Mouse (Mus musculus): ENCODE data around the gene Daam1. TPM values are rescaled to one million over a fixed set of nuclear protein-coding genes. Genes with fewer than 3 reads are reported as not detected.

Gene Daam1
- polyA plus RNA-seq, 1 experiment from 2014 or later: 5.0 TPM

DNA sequence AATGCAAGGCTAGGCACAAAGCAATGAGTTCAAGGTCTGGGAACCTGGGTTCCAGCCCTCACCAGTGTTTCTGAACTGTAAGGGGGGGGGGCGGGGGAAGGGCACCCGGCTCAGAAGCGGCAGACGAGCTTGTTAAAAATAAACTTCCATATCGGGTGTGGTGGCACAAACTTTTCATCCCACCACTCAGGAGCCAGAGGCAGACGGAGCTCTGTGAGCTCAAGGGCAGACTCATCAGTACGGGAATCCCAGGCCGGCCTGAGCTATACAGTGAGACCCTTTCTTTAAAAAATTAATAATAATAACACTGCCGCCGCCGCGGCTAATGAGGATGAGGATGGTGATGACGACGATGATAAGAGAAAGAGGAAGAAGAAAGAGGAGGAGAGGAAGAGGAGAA is 18.3 kb upstream of the Daam1 start:
- H3K4me3 ChIP-seq (replicated peaks; ENCODE audit: low read depth, low read length): no peak overlapping the region
- no peak overlapping the region for H3K9ac ChIP-seq (ENCODE audit: low read depth, low read length)
- no peaks in the 10 kb centered on the region for H3K4me1 ChIP-seq (replicated peaks; ENCODE audit: insufficient read depth, low read length)
- no peaks in the 10 kb centered on the region for H3K27me3 ChIP-seq (ENCODE audit: insufficient read depth, low read length)
- DNase-seq (ENCODE audit: low spot score) (no peak), ATAC-seq (replicated peaks; ENCODE audit: low FRiP score, low read depth) (no peak)
- 86% methylated on average over 14 of the region's 14 CpGs for WGBS
- TF ChIP-seq CTCF (IDR thresholded peaks at IDR 0.05; ENCODE audit: low read depth): no peak
- H3K36me3 ChIP-seq (ENCODE audit: insufficient read depth, low read length): no peaks in the 10 kb centered on the region
- H3K4me2 ChIP-seq (ENCODE audit: low read length): no peak overlapping the region
- H3K9me3 ChIP-seq (replicated peaks; ENCODE audit: low read length): no peaks in the 10 kb centered on the region
- H3K27ac ChIP-seq: no peak overlapping the region

DNA sequence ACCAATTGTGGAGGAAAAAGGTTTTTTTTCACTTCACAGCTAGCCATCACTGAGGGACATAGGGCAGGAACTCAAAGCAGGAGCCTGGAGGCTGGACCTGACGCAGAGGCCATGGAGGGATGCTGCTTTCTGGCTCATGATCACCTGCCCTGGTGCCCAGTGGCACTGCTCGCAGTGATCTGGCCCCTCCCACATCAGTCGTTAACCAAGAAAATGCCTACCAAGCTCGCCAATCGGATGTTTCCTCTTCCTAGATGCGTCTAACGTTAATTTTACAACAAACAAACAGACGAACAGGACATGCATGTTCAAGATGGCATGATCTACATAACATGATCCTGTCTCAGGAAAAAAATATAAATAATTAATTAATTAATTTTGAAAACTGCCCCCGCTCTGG is 17.6 kb upstream of the Daam1 start:
- WGBS: 92% methylated on average over 9 of the region's 9 CpGs
- Histone ChIP-seq H3K4me3 (replicated peaks; ENCODE audit: low read depth, low read length) (no peak overlapping the region), H3K36me3 (ENCODE audit: insufficient read depth, low read length) (no peaks in the 10 kb centered on the region), H3K4me2 (ENCODE audit: low read length) (no peak overlapping the region), H3K4me1 (replicated peaks; ENCODE audit: insufficient read depth, low read length) (no peaks in the 10 kb centered on the region), H3K9me3 (replicated peaks; ENCODE audit: low read length) (no peaks in the 10 kb centered on the region), H3K27ac (no peak overlapping the region), H3K27me3 (ENCODE audit: insufficient read depth, low read length) (no peaks in the 10 kb centered on the region), H3K9ac (ENCODE audit: low read depth, low read length) (no peak overlapping the region)
- ATAC-seq (replicated peaks; ENCODE audit: low FRiP score, low read depth): no peak
- DNase-seq (ENCODE audit: low spot score): no peak
- TF ChIP-seq CTCF (IDR thresholded peaks at IDR 0.05; ENCODE audit: low read depth): no peak

DNA sequence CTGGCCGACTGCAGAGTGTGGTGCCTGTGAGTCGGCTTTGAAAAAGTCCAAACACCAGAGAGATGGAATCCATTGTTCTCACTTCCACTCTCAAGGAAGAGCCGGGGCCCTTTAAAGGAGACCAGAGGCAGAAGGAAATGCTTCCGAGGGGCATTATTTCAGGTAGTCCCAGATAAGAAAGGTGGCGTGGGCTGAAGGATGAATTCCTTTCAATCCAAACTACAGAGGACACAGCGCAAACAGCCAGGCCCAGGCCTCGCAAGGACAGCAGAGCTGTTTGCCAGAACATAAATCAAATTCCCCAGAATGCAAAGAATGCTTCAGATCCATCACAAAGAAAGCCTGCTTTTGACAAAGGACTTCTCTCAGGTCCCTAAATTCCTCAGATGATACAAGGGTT is 17.1 kb upstream of the Daam1 start:
- Histone ChIP-seq H3K4me2 (ENCODE audit: low read length) (no peak overlapping the region), H3K9ac (ENCODE audit: low read depth, low read length) (no peak overlapping the region), H3K27ac (no peak overlapping the region), H3K9me3 (replicated peaks; ENCODE audit: low read length) (no peaks in the 10 kb centered on the region), H3K4me3 (replicated peaks; ENCODE audit: low read depth, low read length) (no peak overlapping the region), H3K36me3 (ENCODE audit: insufficient read depth, low read length) (no peaks in the 10 kb centered on the region), H3K4me1 (replicated peaks; ENCODE audit: insufficient read depth, low read length) (no peaks in the 10 kb centered on the region), H3K27me3 (ENCODE audit: insufficient read depth, low read length) (no peaks in the 10 kb centered on the region)
- ATAC-seq (replicated peaks; ENCODE audit: low FRiP score, low read depth): no peak
- DNase-seq (ENCODE audit: low spot score): no peak
- WGBS: 45% methylated on average over 7 of the region's 7 CpGs
- TF ChIP-seq CTCF (IDR thresholded peaks at IDR 0.05; ENCODE audit: low read depth): no peak

DNA sequence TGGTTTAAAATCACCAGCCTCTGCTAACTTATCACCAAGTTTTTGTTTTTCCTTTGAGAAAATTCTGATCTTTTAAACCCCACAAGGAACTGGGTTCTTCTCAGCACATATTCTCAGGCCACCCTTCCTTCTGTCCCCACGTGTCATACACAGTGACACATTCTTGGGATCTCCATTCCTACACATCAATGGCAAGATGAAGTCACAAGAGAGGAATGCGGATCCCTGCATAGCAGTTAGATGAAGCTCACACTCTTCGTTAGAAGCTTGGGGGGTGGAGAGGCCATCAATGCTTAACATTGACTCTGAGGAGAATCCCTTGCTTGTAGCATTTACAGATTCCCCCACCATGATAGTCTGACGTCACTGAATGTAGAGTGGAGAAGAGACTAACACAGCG is 10.8 kb upstream of the Daam1 start:
- DNase-seq (ENCODE audit: low spot score) (no peak), ATAC-seq (replicated peaks; ENCODE audit: low FRiP score, low read depth) (no peak)
- Histone ChIP-seq H3K4me3 (replicated peaks; ENCODE audit: low read depth, low read length) (no peak overlapping the region), H3K27ac (no peak overlapping the region), H3K36me3 (ENCODE audit: insufficient read depth, low read length) (no peaks in the 10 kb centered on the region), H3K9ac (ENCODE audit: low read depth, low read length) (no peak overlapping the region), H3K27me3 (ENCODE audit: insufficient read depth, low read length) (no peaks in the 10 kb centered on the region), H3K4me1 (replicated peaks; ENCODE audit: insufficient read depth, low read length) (no peaks in the 10 kb centered on the region; the same call in 1 of the 2 replicates), H3K9me3 (replicated peaks; ENCODE audit: low read length) (no peaks in the 10 kb centered on the region), H3K4me2 (ENCODE audit: low read length) (no peak overlapping the region)
- TF ChIP-seq CTCF (IDR thresholded peaks at IDR 0.05; ENCODE audit: low read depth): no peak
- WGBS: 82% methylated on average over 5 of the region's 5 CpGs

DNA sequence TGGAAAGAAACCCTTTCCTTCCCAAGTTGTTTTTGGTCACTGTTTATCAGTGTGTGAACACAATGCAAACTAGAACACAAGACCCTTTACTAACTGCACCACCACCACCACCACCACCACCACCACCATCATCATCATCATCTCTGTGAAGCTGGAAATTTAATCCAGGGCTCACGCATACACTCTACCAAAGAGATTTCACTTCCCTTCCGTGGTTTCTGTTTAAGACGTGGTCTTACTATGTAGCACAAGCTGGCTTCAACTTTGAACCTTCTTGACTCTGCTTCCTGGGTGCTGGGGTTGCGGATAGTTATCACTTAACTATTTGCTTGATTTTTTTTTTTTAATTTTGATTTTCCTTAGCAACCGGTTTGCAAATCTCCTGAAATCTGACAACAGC is 9.6 kb upstream of the Daam1 start:
- no peak for TF ChIP-seq CTCF (IDR thresholded peaks at IDR 0.05; ENCODE audit: low read depth)

DNA sequence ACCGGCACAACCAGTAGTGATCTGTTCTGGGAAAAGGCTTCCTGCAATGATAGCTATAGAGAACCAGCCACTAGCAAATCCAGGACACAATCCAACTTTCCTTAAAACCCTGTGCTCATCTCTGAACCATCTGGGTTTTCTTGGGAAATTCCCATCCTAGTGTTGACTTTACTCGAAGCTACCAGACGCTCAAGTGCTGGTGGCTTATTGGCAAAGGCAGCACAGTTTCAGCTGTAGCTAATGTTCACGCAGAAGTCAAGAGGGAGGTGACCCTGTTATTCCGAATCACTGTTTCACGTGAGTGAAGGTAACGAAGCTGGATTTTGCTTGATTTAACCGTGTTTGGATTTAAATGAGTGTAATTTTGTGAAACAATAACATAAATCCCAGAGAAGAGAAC is 9.1 kb upstream of the Daam1 start:
- H3K36me3 ChIP-seq (ENCODE audit: insufficient read depth, low read length): no peaks in the 10 kb centered on the region
- no peak overlapping the region for H3K4me3 ChIP-seq (replicated peaks; ENCODE audit: low read depth, low read length)
- no peak for ATAC-seq (replicated peaks; ENCODE audit: low FRiP score, low read depth)
- 51% methylated on average over 8 of the region's 8 CpGs for WGBS
- H3K9ac ChIP-seq (ENCODE audit: low read depth, low read length): no peak overlapping the region
- TF ChIP-seq CTCF (IDR thresholded peaks at IDR 0.05; ENCODE audit: low read depth): no peak
- H3K9me3 ChIP-seq (replicated peaks; ENCODE audit: low read length): no peaks in the 10 kb centered on the region
- H3K27ac ChIP-seq: no peak overlapping the region
- H3K4me2 ChIP-seq (ENCODE audit: low read length): no peak overlapping the region
- H3K27me3 ChIP-seq (ENCODE audit: insufficient read depth, low read length): no peaks in the 10 kb centered on the region
- H3K4me1 ChIP-seq (replicated peaks; ENCODE audit: insufficient read depth, low read length): no peaks in the 10 kb centered on the region; the same call in 1 of the 2 replicates
- DNase-seq (ENCODE audit: low spot score): no peak

More for the DNA sequence above, 9.6 kb upstream of the Daam1 start:
- H3K4me2 ChIP-seq (ENCODE audit: low read length): no peak overlapping the region
- H3K9me3 ChIP-seq (replicated peaks; ENCODE audit: low read length): no peaks in the 10 kb centered on the region
- H3K4me1 ChIP-seq (replicated peaks; ENCODE audit: insufficient read depth, low read length): no peaks in the 10 kb centered on the region; the same call in 1 of the 2 replicates
- ATAC-seq (replicated peaks; ENCODE audit: low FRiP score, low read depth) (no peak), DNase-seq (ENCODE audit: low spot score) (no peak)
- 92% methylated on average over 5 of the region's 5 CpGs for WGBS
- no peaks in the 10 kb centered on the region for H3K36me3 ChIP-seq (ENCODE audit: insufficient read depth, low read length)
- no peak overlapping the region for H3K4me3 ChIP-seq (replicated peaks; ENCODE audit: low read depth, low read length)
- H3K27me3 ChIP-seq (ENCODE audit: insufficient read depth, low read length): no peaks in the 10 kb centered on the region
- no peak overlapping the region for H3K27ac ChIP-seq
- H3K9ac ChIP-seq (ENCODE audit: low read depth, low read length): no peak overlapping the region

DNA sequence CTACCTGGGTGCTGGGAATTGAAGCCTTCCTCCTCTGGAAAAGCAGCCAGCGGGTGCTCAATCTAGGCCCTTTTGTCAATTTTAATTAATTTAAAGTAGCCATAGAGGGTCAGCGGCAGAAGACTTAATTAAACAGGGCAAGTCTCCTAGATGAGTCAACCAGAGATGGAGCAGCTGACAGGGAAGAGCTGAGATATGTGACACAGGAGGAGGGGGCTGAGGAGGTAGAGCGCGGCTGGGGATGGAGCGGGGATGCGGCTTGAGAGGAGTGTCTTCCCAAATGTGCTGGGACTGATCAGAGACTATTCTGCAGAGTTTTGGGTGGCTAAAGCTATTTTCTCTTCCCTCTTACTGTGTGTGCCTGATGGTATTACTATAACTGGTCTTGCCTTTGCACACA is 6.0 kb upstream of the Daam1 start:
- ATAC-seq (replicated peaks; ENCODE audit: low FRiP score, low read depth): no peak
- H3K27ac ChIP-seq: no peak overlapping the region
- WGBS: 81% methylated on average over 6 of the region's 6 CpGs
- H3K4me2 ChIP-seq (ENCODE audit: low read length): no peak overlapping the region
- no peak overlapping the region for H3K4me3 ChIP-seq (replicated peaks; ENCODE audit: low read depth, low read length)
- H3K9me3 ChIP-seq (replicated peaks; ENCODE audit: low read length): no peaks in the 10 kb centered on the region
- no peak for DNase-seq (ENCODE audit: low spot score)
- H3K27me3 ChIP-seq (ENCODE audit: insufficient read depth, low read length): 0 out of 2 replicates have a peak, but pooled peaks cover 3% of the 10 kb centered on the region
- no peaks in the 10 kb centered on the region for H3K36me3 ChIP-seq (ENCODE audit: insufficient read depth, low read length)
- no peak overlapping the region for H3K9ac ChIP-seq (ENCODE audit: low read depth, low read length)
- TF ChIP-seq CTCF (IDR thresholded peaks at IDR 0.05; ENCODE audit: low read depth): no peak
- no peaks in the 10 kb centered on the region; the same call in 1 of the 2 replicates for H3K4me1 ChIP-seq (replicated peaks; ENCODE audit: insufficient read depth, low read length)
